ENCODE assay signal across 8 mouse cellular contexts in genomic region chr8:105275840-105276239, GRCm38 (mm10). TPM values are rescaled to one million over a fixed set of nuclear protein-coding genes. Genes with fewer than 3 reads are reported as not detected.
DNase-seq lines count a peak whose midpoint lies in the region; ATAC-seq lines count a peak whose summit lies in the region.

Gene Nol3 (plus strand): TSS chr8:105276140.

- peak within 1 kb of the TSS; percentile 49 for H3K9ac ChIP-seq in heart, embryonic 12.5 days
- no peak within 1 kb of the TSS for H3K9ac ChIP-seq in liver, embryonic 12.5 days

- peak within 1 kb of the TSS; percentile 80 for H3K4me2 ChIP-seq in heart, embryonic 12.5 days
- peak within 1 kb of the TSS; percentile 65 for H3K4me2 ChIP-seq in liver, embryonic 12.5 days

- peaks cover 24% of the 10 kb centered on the region for H3K4me1 ChIP-seq in erythroblast, embryonic 14.5 days (ENCODE audit: control insufficient read depth)
- peaks cover 30% of the 10 kb centered on the region for H3K4me1 ChIP-seq in heart, embryonic 12.5 days (replicated peaks)
- peaks cover 27% of the 10 kb centered on the region for H3K4me1 ChIP-seq in liver, embryonic 12.5 days

- H3K36me3 ChIP-seq in erythroblast, embryonic 14.5 days (ENCODE audit: control insufficient read depth) = no peaks in the 10 kb centered on the region
- H3K36me3 ChIP-seq in heart, embryonic 12.5 days = no peaks in the 10 kb centered on the region
- no peaks in the 10 kb centered on the region for H3K36me3 ChIP-seq in liver, embryonic 12.5 days

- DNase-seq in Muller cell, postnatal 12 days (ENCODE audit: inconsistent ontology term) = peak; percentile 25
- no peak for DNase-seq in thymus, postnatal 0 days (ENCODE audit: low spot score)

- WGBS in heart, embryonic 12.5 days = 11% methylated on average over 10 of the region's 10 CpGs
- WGBS in liver, embryonic 12.5 days (ENCODE audit: insufficient replicate concordance) = 9% methylated on average over 10 of the region's 10 CpGs

- peaks cover under 1% of the 10 kb centered on the region; the same call in 1 of the 2 replicates for H3K9me3 ChIP-seq in erythroblast, embryonic 14.5 days (ENCODE audit: control insufficient read depth, low read length)
- no peaks in the 10 kb centered on the region for H3K9me3 ChIP-seq in heart, embryonic 12.5 days (replicated peaks)
- H3K9me3 ChIP-seq in liver, embryonic 12.5 days (replicated peaks) = no peaks in the 10 kb centered on the region

- ATAC-seq in erythroblast, adult 5-6 weeks (replicated peaks; ENCODE audit: low FRiP score, poor library complexity, severe bottlenecking) = no peak
- ATAC-seq in heart, embryonic 12.5 days (ENCODE audit: insufficient number of reproducible peaks, low FRiP score) = no peak
- ATAC-seq in liver, embryonic 12.5 days = no peak
- no peak for ATAC-seq in megakaryocyte progenitor cell, adult 5-6 weeks (replicated peaks; ENCODE audit: poor library complexity)
- no peak for ATAC-seq in monocyte, adult 5-6 weeks (replicated peaks; ENCODE audit: insufficient number of reproducible peaks, low FRiP score, low TSS enrichment, poor library complexity, severe bottlenecking)

- peaks cover 99% of the 10 kb centered on the region for H3K27me3 ChIP-seq in erythroblast, embryonic 14.5 days (ENCODE audit: control insufficient read depth)
- peaks cover 97% of the 10 kb centered on the region for H3K27me3 ChIP-seq in heart, embryonic 12.5 days (replicated peaks)
- H3K27me3 ChIP-seq in liver, embryonic 12.5 days (replicated peaks) = peaks cover 99% of the 10 kb centered on the region

- no peak within 1 kb of the TSS for H3K27ac ChIP-seq in heart, embryonic 12.5 days (ENCODE audit: poor library complexity, severe bottlenecking)
- no peak within 1 kb of the TSS for H3K27ac ChIP-seq in liver, embryonic 12.5 days

- peak within 1 kb of the TSS; percentile 28 for H3K4me3 ChIP-seq in erythroblast, embryonic 14.5 days (replicated peaks)
- H3K4me3 ChIP-seq in heart, embryonic 12.5 days = peak within 1 kb of the TSS; percentile 48
- H3K4me3 ChIP-seq in liver, embryonic 12.5 days = peak within 1 kb of the TSS; percentile 41

RNA-seq across cellular contexts. Expression of gene Nol3, which starts in this region (rescaled TPM):
- polyA plus RNA-seq in erythroblast, embryonic 14.5 days (2012) = not detected in 2 replicates
- not detected in 2 replicates for total RNA-seq in erythroblast, adult 5-6 weeks (2015; ENCODE audit: low replicate concordance)
- total RNA-seq in erythroblast, adult 5-6 weeks (2017; ENCODE audit: low replicate concordance) = not detected in 2 replicates
- 1.8 and 2.1 TPM in 2 replicates for polyA plus RNA-seq in heart, embryonic 12.5 days (2016; fragmentation: Nextera tagmentation; extraction: Ambion mirVana)
- polyA plus RNA-seq in liver, embryonic 12.5 days (2016; fragmentation: Nextera tagmentation; extraction: Ambion mirVana) = 0.12 and 0.18 TPM in 2 replicates
- not detected in 2 replicates for total RNA-seq in megakaryocyte progenitor cell, adult 5-6 weeks (2015)
- total RNA-seq in megakaryocyte progenitor cell, adult 5-6 weeks (2017) = 0.04 TPM in 1 of 2 replicates, not detected in the other
- 0.42 and 0.47 TPM in 2 replicates for polyA plus RNA-seq in thymus, postnatal 0 days (2015; fragmentation: Nextera tagmentation; extraction: Ambion mirVana)
- not detected in 3 replicates for total RNA-seq in monocyte, adult 5-6 weeks (2017)
